Mouse (Mus musculus) forebrain, embryonic 12.5 days (tissue): ENCODE measurements around the gene Bcl2l11. TPM values are rescaled to one million over a fixed set of nuclear protein-coding genes. Genes with fewer than 3 reads are reported as not detected.
"Not testable (repeated sequence)": the region's sequence is repeated elsewhere in the genome, so short reads cannot be mapped to it uniquely, and the experiment has no call there.

ENCODE experiments used
- ATAC-seq: fragments of 200-750 bp; cut with Nextera tagmentation; 2 replicates; pipeline ENCODE4 v1.8.0; 2017; ENCODE audit warnings: moderate TSS enrichment; ENCODE audit not compliant: low FRiP score
- H3K27ac ChIP-seq: fragments of 300-500 bp; sonication (generic); 2 replicates; pipeline ENCODE4 v1.5.1; 2016; ENCODE audit warnings: mild to moderate bottlenecking
- H3K27me3 ChIP-seq: fragments of 300-500 bp; sonication (generic); 2 replicates; pipeline ENCODE4 v1.6.1; 2016; ENCODE audit warnings: mild to moderate bottlenecking
- H3K36me3 ChIP-seq: fragments of 300-500 bp; sonication (generic); replicated peaks from 2 replicates; pipeline ENCODE4 v1.6.1; 2016; ENCODE audit warnings: mild to moderate bottlenecking
- H3K4me1 ChIP-seq: fragments of 300-500 bp; sonication (generic); 2 replicates; pipeline ENCODE4 v1.6.1; 2016
- H3K4me2 ChIP-seq: fragments of 300-500 bp; sonication (generic); 2 replicates; pipeline ENCODE4 v1.6.1; 2016; ENCODE audit warnings: mild to moderate bottlenecking, moderate library complexity
- H3K4me3 ChIP-seq: fragments of 300-500 bp; sonication (generic); replicated peaks from 2 replicates; pipeline ENCODE4 v1.5.1; 2016; ENCODE audit warnings: mild to moderate bottlenecking
- H3K9ac ChIP-seq: fragments of 300-500 bp; sonication (generic); 2 replicates; pipeline ENCODE4 v1.6.1; 2016; ENCODE audit warnings: mild to moderate bottlenecking
- H3K9me3 ChIP-seq: fragments of 300-500 bp; sonication (generic); 2 replicates; pipeline ENCODE4 v1.6.1; 2016
- whole genome bisulfite sequencing: fragments of 180-500 bp; shearing (Covaris S2); methylation state at CpG from one replicate; pipeline ENCODE4 v1.1.7; 2016; 5-methylcytosine and 5-hydroxymethylcytosine counted together
- polyA plus RNA-seq: library from polyadenylated mRNA; unstranded; fragments of >200 nt; fragmentation: Nextera tagmentation; extraction: Ambion mirVana; gene quantifications from 2 replicates; pipeline ENCODE4 v1.2.1, GENCODE M21; 2016

Bcl2l11 gene
- polyA plus RNA-seq, 1 experiment from 2014 or later, result 19.6 TPM

GRCm38 (mm10) chr2:128169972-128170371 is 44.1 kb downstream of the Bcl2l11 start:
- Histone ChIP-seq H3K36me3 (no peaks in the 10 kb centered on the region), H3K27ac (no peak overlapping the region), H3K9ac (no peak overlapping the region), H3K4me2 (no peak overlapping the region), H3K27me3 (no peaks in the 10 kb centered on the region), H3K9me3 (no peaks in the 10 kb centered on the region), H3K4me3 (no peak overlapping the region), H3K4me1 (peaks cover 7% of the 10 kb centered on the region; the same call in 1 of the 2 replicates)
- 91% methylated on average over 11 of the region's 11 CpGs for WGBS
- ATAC-seq, result no peak

GRCm38 (mm10) chr2:128170614-128171013 is 44.8 kb downstream of the Bcl2l11 start:
- Histone ChIP-seq H3K9me3 (no peaks in the 10 kb centered on the region), H3K4me1 (peaks cover 7% of the 10 kb centered on the region; the same call in 1 of the 2 replicates), H3K4me3 (no peak overlapping the region), H3K4me2 (no peak overlapping the region), H3K27ac (no peak overlapping the region), H3K27me3 (no peaks in the 10 kb centered on the region), H3K36me3 (no peaks in the 10 kb centered on the region), H3K9ac (no peak overlapping the region)
- WGBS, result 93% methylated on average over 3 of the region's 3 CpGs
- ATAC-seq, result no peak

DNA sequence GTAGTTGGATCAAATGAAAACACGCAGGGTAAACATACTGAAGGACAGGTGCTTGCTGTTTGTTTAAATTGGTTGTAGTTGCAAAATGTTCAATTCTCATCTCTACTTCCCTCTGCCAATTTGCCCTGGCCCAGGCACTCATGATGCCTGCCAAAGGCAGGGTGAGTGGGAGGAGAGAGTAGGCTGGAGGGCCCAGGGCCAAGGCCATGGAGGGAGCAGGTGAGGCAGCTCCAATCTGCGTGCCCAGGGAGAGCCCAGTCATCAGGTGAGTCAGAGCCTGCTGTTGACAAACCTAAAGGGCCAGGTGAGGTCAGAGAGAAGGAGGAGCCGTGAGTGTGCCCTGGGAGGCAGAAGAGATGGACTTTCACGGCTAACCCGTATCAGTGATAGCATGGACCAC is 46.4 kb downstream of the Bcl2l11 start:
- Histone ChIP-seq H3K27ac (no peak overlapping the region), H3K9me3 (no peaks in the 10 kb centered on the region), H3K27me3 (no peaks in the 10 kb centered on the region), H3K4me1 (peaks cover 10% of the 10 kb centered on the region), H3K4me2 (no peak overlapping the region), H3K9ac (no peak overlapping the region), H3K36me3 (no peaks in the 10 kb centered on the region), H3K4me3 (no peak overlapping the region)
- WGBS, result 93% methylated on average over 5 of the region's 5 CpGs
- ATAC-seq, result no peak

DNA sequence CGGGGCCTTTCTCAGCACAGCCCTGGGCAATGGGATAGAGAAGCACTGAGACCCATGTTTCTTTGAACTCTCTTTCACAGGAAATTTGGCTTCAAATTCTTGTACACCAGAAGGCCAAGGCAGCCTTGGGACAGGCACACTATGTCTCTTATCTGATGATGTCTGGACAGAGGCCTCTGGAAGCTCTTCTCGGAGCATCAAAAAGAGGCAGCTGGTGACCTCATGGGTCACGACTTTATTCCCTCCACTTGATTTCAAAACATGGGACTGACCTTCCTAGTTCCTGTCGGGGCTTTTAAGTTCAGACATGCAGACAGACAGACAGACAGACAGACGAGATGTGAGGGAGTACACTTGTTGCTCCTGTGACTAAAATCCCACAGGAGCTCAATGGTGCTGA is 48.3 kb downstream of the Bcl2l11 start:
- Histone ChIP-seq H3K4me1 (peaks cover 16% of the 10 kb centered on the region), H3K36me3 (no peaks in the 10 kb centered on the region), H3K4me2 (no peak overlapping the region), H3K27ac (no peak overlapping the region), H3K4me3 (no peak overlapping the region), H3K9ac (no peak overlapping the region), H3K9me3 (no peaks in the 10 kb centered on the region), H3K27me3 (no peaks in the 10 kb centered on the region)
- 73% methylated on average over 5 of the region's 5 CpGs for WGBS
- ATAC-seq, result no peak

DNA sequence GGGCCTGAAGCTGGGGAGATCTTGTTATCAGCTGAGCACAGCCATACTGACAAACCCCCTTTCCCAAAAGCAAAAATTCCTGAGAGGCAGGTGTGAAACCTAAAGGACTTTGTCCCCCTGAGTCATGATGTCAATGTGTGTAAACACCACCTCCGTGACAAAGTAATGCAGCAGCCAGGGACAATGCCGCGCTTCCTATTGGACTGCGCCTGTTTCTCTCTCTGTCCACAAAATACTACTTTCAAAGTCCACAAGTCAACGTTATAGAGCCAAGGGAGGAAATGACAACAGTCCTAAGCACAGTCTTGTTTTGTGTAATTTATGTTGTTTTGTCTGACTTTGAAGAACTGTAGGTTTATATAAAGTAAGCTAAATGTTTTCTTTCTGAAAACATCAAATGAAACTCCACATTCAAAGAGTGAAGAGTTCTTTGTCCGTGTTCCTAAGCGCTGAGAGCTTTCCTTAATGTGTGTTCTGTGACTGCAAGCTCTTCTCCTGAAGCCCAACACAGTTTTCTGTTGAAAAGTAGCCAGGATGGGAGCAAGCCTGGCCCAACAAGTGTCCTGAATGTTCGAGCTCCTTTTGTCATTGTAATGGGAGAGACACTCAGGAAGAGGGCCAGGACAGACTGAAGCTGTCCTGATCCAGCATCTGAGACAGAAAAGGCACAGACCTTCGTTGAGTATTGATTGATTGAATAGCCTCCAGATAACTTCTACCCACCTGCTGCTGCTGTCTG is 48.9 kb downstream of the Bcl2l11 start:
- H3K9me3 ChIP-seq, result no peaks in the 10 kb centered on the region

DNA sequence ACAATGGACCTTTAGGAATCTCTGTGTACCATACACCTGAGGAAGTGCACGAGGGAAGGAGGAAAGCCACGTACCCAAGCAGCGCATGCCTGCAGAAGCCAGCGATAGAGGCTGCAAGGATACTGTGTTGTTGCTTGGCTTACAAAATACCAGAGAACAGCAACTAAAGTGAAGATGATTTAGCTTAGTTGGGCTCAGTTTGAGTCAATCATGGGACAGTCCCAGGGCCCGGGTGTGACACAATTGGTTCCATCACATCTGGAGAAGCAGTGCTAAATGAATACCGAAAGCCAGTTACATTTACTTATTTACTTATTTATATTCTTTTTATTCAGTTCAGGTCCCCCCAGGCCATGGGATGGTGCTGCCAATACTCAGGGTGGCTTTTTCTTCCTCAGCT is 49.8 kb downstream of the Bcl2l11 start:
- H3K4me1 ChIP-seq, result peaks cover 23% of the 10 kb centered on the region
- H3K27ac ChIP-seq, result no peak overlapping the region
- no peak overlapping the region for H3K4me2 ChIP-seq
- no peaks in the 10 kb centered on the region for H3K36me3 ChIP-seq
- no peak overlapping the region for H3K4me3 ChIP-seq
- no peaks in the 10 kb centered on the region for H3K9me3 ChIP-seq
- no peak for ATAC-seq
- 94% methylated on average over 6 of the region's 6 CpGs for WGBS
- no peak overlapping the region for H3K9ac ChIP-seq
- H3K27me3 ChIP-seq, result no peaks in the 10 kb centered on the region

More for the DNA sequence above, 48.9 kb downstream of the Bcl2l11 start:
- no peak overlapping the region for H3K27ac ChIP-seq
- 67% methylated on average over 9 of the region's 9 CpGs for WGBS
- H3K9ac ChIP-seq, result no peak overlapping the region
- ATAC-seq, result no peak
- H3K36me3 ChIP-seq, result no peaks in the 10 kb centered on the region
- peaks cover 18% of the 10 kb centered on the region for H3K4me1 ChIP-seq
- H3K4me2 ChIP-seq, result no peak overlapping the region
- H3K4me3 ChIP-seq, result no peak overlapping the region
- H3K27me3 ChIP-seq, result no peaks in the 10 kb centered on the region

DNA sequence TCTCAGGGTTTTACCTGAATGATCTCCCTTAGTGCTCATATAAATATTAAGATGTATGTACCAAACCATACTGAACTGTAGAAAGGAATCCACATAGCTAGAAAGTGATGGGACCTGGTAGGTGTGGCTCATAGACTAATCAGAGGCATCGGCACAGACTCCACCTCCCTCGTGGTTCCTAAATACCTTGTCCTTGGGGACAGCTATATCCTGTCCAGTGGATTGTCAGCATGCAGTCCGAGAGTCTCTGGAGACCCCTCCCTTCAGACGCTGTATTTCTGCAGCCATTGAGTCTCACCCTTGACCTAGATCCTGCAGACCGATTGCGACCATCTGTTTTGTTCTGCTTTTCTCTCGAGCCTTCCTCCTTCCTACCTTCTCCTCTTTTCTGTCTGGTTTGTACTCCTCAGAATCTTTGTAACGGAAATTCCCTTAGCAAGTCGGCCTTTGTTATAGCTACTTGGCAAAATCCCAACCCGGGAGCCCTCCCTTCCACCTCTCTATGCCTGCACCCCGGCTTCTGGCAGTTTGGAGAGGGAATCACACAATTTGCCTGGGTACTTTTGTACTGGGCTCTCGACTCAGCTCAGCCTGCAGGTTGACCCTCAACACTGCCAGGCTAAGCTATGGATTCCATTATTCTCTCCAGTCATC is 50.7 kb downstream of the Bcl2l11 start:
- H3K4me3 ChIP-seq, result no peak overlapping the region
- no peak for ATAC-seq
- peaks cover 23% of the 10 kb centered on the region for H3K4me1 ChIP-seq
- no peaks in the 10 kb centered on the region for H3K9me3 ChIP-seq
- no peaks in the 10 kb centered on the region for H3K27me3 ChIP-seq
- 44% methylated on average over 12 of the region's 12 CpGs for WGBS
- no peak overlapping the region for H3K9ac ChIP-seq
- no peaks in the 10 kb centered on the region for H3K36me3 ChIP-seq
- H3K4me2 ChIP-seq, result no peak overlapping the region
- H3K27ac ChIP-seq, result peak overlapping the region; percentile 31; the same call in 1 of the 2 replicates

GRCm38 (mm10) chr2:128177241-128177661 is 51.4 kb downstream of the Bcl2l11 start:
- ATAC-seq, result no peak
- Histone ChIP-seq H3K4me2 (no peak overlapping the region), H3K36me3 (no peaks in the 10 kb centered on the region), H3K4me3 (no peak overlapping the region), H3K4me1 (peaks cover 23% of the 10 kb centered on the region), H3K27ac (peak overlapping the region; percentile 31; the same call in 1 of the 2 replicates), H3K9me3 (no peaks in the 10 kb centered on the region), H3K9ac (no peak overlapping the region), H3K27me3 (no peaks in the 10 kb centered on the region)
- 60% methylated on average over 5 of the region's 5 CpGs for WGBS

GRCm38 (mm10) chr2:128179126-128179807 is 53.4 kb downstream of the Bcl2l11 start:
- Histone ChIP-seq H3K9ac (no peak overlapping the region), H3K36me3 (no peaks in the 10 kb centered on the region), H3K9me3 (no peaks in the 10 kb centered on the region), H3K4me2 (no peak overlapping the region), H3K27me3 (no peaks in the 10 kb centered on the region), H3K4me1 (peaks cover 23% of the 10 kb centered on the region), H3K4me3 (no peak overlapping the region), H3K27ac (no peak overlapping the region)
- ATAC-seq, result no peak
- WGBS, result 75% methylated on average over 18 of the region's 18 CpGs

DNA sequence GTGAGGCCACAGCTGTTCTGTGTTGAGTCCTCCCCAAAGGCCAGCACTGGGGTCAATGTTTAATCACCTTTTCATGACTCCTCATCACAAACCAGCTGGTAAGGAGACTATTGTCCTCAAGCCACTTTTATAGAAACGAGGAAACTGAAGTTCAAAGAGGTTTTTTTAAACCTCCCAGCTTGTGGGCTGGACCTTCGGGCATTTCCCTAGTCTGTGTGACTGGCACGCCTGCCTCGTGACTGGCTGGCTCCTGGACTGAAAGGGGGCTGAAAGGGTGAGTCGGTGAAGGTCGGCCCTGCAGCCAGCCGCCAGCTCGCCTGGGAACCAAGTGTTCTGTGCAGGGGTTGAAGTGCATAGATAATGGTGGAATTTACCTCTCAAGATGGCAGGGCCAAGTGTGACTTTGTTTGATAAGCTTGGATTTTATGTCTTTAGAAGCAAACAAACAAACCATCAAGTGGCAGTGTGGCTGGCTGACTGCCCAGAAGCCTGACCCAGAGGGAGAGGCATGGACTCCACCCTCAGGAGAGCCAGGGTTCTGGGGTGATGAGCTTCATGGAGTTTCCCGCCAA is 54.1 kb downstream of the Bcl2l11 start:
- no peaks in the 10 kb centered on the region for H3K27me3 ChIP-seq
- no peak overlapping the region for H3K4me2 ChIP-seq
- 0 out of 2 replicates have a peak, but pooled peaks have one; percentile 30 for ATAC-seq
- no peaks in the 10 kb centered on the region for H3K9me3 ChIP-seq
- H3K4me1 ChIP-seq, result peaks cover 23% of the 10 kb centered on the region
- H3K27ac ChIP-seq, result no peak overlapping the region
- no peak overlapping the region for H3K9ac ChIP-seq
- no peak overlapping the region for H3K4me3 ChIP-seq
- no peaks in the 10 kb centered on the region for H3K36me3 ChIP-seq
- WGBS, result 24% methylated on average over 9 of the region's 9 CpGs

GRCm38 (mm10) chr2:128182181-128182580 is 56.3 kb downstream of the Bcl2l11 start:
- H3K9me3 ChIP-seq, H3K4me2 ChIP-seq, H3K9ac ChIP-seq, H3K4me3 ChIP-seq, H3K27me3 ChIP-seq, ATAC-seq, H3K36me3 ChIP-seq, H3K27ac ChIP-seq: not testable (repeated sequence)
- WGBS, result 96% methylated on average over 9 of the region's 9 CpGs
- H3K4me1 ChIP-seq, result peaks cover 15% of the 10 kb centered on the region

DNA sequence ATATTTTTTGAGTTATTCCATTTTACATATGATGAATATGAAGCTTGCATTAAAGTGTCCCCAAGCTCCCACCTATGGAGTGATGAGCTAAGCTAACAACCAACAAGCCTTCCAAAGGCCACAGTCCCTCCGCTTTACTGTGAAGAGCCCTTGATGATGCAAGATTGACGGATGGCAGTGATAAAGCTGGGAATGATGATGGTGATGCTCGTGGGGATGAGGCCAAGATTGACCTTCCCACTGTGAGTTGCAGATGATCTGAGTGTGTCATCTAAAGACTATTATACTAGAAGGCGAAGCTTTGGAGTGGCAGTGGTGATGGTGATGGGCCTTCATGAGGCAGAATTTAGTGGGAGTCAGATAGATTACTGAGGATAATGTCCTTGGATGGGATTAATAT is 56.9 kb downstream of the Bcl2l11 start:
- Histone ChIP-seq H3K36me3 (no peaks in the 10 kb centered on the region), H3K4me3 (no peak overlapping the region), H3K27me3 (no peaks in the 10 kb centered on the region), H3K9me3 (no peaks in the 10 kb centered on the region), H3K9ac (no peak overlapping the region), H3K27ac (no peak overlapping the region), H3K4me1 (peaks cover 10% of the 10 kb centered on the region), H3K4me2 (no peak overlapping the region)
- no peak for ATAC-seq
- WGBS, result 92% methylated on average over 4 of the region's 4 CpGs
